Mouse (Mus musculus) erythroblast, embryonic 14.5 days (primary cell): ENCODE results near the gene Rgs6.

Experiments
- GATA1 ChIP-seq: IDR thresholded peaks from 2 replicates; pipeline ENCODE4 v1.6.1; 2012; ENCODE audit warnings: low read length, inconsistent platforms, mixed read lengths
- TAL1 ChIP-seq: IDR thresholded peaks from 3 replicates; pipeline ENCODE4 v1.6.1; 2012; ENCODE audit warnings: low read length, inconsistent platforms, mixed read lengths

DNA sequence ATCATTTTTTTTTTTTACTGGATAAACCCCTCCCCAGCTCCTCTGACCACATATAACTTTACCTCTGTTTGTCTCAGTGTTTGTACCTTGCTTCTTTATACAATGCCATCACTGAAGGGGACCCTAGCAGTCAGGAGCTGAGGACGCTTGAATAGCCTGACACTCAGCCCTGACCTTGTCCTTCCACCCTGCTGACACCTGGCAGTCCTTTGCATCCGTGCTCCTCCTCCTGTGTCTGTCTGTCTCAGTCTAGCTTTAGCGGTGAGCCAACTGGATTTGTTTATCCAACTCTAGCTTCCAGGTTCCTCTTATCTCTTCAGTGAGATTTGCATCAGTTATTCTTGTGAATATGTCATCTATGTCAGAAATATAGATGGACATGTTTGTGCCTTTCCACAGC lies 156.7 kb downstream of the Rgs6 start:
- TF ChIP-seq TAL1 (no peak), GATA1 (no peak)
